Mouse (Mus musculus): ENCODE results near the gene Chchd1.

- no peak for TF ChIP-seq POLR2A (IDR thresholded peaks at IDR 0.05; ENCODE audit: insufficient read depth, low read depth, low read length)
- no peak for TF ChIP-seq CTCF (IDR thresholded peaks at IDR 0.05)
Measured at GRCm38 (mm10) chr14:20695761-20696520, 6.9 kb upstream of the Chchd1 start.

Data from heart, adult 2 months (tissue).